Mouse (Mus musculus): Measurements from ENCODE around the gene Rnf157.
"Not testable (repeated sequence)": the region's sequence is repeated elsewhere in the genome, so short reads cannot be mapped to it uniquely, and the experiment has no call there.

Rnf157 gene

DNA sequence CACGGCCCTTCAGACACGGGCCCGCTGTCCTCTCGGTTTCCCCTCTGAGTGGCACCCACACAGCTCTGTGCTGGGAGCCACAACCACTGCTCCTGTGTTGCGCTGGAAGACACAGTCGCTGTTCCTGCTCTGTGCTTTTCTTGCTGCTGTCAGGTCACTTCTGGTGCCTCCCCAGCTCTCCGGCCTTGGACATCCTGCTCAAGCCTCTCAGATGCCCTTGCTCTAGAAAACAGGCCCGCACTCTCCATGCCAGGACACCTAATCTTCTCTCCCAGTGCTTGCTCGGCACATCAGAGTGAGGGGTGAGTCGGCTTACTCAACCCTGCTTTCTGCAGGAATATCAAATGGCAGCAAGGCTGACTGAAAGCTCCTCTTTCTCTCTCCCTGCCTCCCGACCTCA, 28.7 kb downstream of the Rnf157 start:
- DNase-seq (ENCODE audit: low spot score in 2 of 2): no peak

DNA sequence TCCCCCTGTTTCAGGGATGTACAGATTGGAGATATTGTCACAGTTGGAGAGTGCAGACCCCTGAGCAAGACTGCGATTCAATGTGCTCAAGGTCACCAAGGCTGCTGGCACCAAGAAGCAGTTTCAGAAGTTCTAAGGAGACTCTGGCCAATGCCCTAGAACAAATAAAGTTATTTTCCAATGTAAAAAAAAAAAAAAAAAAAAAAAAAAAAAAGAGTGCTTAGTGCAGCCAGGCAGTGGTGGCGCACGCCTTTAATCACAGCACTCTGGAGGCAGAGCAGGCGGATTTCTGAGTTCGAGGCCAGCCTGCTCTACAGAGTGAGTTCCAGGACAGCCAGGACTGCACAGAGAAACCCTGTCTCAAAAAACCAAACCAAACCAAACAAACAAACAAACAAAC, 29.8 kb downstream of the Rnf157 start:
- DNase-seq (ENCODE audit: low spot score in 2 of 2): not testable (repeated sequence)

DNA sequence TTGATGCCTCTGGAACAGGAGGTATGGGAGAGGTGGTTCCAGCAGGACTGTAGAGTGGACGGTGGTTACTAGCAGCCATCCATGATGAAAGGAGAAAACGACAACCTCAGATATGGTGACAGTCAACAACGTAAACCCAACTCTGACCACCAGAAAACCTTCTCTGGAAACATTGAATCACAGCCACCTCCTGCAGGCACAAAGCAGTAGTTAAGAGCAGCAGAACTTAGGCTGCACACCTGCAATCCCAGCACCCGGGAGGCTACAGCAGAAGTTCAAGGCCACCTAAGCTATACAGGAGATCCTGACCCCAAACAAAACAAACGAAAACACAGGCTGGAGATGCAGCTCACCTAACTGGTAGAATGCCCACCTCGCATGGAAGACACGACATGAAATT, 32.1 kb downstream of the Rnf157 start:
- no peak for DNase-seq (ENCODE audit: low spot score in 2 of 2)

DNA sequence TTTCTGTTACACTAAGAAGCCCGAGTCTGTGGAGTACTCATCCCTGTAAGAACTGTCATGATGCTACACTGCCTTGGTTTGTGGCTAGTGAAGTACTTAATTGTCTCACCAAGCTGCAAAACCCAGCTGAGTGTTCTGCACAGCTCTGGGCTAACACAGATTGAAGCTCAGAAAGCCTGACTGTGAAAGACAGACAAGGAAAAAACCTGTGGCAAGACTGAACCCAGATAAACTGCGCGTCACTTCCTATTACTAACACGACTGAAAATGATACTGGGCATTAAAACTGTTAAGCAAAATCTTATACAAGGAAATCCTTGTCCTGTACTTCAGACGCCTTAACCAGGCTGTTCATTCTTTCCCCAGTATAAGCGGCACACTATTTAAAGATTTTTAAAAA, 33.3 kb downstream of the Rnf157 start:
- DNase-seq (ENCODE audit: low spot score in 2 of 2): no peak

DNA sequence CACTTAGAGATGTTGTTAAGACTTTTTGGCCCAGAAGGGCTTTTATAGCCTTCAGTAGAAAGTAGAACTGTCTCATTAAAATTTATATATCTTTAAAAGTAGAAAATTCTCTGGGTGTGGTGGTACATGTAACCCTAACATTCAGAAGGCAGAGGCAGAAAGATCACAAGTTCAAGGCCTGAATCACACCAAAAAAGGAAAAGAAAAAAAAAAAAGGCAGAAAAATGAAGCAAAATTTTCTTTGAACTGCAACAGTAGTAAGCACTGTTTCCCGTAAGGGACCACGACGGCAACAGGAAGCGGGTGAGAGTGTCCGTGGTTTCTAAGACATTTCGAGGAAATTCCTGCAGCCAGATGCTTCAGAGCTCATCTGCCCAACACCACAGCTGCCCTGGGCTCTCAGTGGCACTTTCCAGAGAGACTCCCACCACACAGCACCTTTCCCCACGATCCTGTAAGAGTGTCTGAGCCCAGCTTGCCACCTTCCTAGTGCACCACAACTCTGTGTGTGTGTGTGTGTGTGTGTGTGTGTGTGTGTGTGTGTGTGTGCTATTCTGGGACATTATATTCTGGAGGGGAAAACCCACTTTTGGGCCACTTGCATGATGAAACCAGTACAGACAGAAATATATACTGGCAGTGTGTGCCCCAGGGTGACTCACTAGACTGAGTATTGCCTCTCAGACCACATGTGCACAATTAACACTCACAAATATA, 35.7 kb downstream of the Rnf157 start:
- DNase-seq (ENCODE audit: low spot score in 2 of 2): no peak

DNA sequence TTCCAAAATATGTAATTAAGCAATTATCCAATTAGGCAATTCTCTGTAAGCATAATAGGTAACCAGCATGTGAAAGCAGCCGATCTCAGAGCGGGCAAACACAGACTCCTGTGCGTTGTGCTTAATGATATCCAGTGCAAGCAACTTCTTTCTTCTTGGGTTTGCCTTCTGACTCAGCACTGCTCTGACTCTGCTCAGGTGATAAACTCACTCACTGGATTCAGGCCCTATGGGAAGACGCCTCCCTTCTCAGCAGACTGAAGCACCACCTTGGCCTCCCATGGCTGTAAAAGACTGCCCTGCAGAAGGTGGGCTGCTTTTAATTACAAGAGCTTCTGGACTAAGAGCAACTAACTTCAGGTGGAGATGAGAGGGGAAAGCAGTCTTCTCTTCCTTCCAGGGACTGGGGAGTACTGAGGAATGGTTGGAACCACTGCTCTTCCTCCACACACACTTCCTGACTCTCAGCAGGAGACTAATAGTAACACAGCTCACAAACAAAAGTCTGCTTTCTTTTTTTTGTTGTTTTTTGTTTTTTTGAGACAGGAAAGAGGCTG, 40.9 kb downstream of the Rnf157 start:
- no peak for DNase-seq (ENCODE audit: low spot score in 2 of 2)

DNA sequence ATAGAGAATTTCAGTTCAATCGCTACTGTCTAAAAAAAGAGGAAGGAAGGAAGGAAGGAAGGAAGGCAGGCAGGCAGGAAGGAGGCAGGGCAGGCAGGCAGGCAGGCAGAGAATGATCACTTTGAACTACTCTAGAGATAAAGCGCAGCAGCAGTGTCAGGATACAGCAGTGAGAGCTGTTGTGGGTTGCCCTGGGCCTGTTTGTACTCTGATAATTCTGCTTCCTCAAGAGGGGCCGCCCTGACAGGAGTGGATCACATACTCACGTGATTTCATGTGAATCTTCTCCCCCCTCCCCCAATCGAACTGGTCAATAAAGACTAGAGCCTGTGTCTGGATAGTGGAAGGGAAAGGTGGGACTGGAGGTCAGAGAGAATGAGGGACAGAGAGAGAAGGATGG, 43.2 kb downstream of the Rnf157 start:
- no peak for DNase-seq (ENCODE audit: low spot score in 2 of 2)

DNA sequence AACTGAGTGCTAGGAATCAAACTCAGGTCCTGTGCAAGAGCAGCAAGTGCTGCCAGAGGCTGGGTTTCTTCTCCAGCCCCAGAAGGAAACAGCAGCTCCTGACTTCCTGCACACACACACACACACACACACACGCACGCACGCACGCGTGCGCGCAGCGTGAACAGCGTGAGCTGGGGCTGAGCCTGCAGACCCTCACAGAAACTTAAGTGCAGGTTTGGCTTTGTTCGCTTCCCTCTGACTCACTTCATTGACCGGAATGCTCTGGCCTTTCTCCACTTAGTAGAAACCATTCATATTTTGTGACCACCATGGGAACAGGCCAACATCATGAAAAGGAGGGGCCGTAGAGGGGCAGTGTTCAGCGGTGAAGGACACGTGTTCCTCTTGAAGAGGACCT, 43.8 kb downstream of the Rnf157 start:
- DNase-seq (ENCODE audit: low spot score in 2 of 2): no peak

DNA sequence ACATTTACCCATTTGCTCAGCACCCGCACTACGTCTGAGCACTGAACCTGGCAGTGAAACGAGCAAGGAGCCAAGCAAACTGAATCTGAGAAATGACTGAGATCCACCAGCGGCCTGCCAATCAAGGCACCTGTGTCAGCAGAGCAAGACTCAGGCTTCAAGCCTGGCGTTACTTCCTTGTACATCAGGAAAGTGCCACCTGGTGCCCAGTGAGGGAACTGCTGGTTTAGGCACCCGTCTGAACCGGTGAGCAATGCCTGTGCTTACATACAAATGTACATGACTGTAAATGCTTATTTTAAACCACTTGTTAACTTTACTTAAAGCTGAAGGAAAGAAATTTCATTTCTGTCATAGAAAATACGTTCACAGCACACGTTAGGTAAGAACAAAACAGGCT, 44.7 kb downstream of the Rnf157 start:
- peak; percentile 78 to 85 for DNase-seq (ENCODE audit: low spot score in 2 of 2)

DNA sequence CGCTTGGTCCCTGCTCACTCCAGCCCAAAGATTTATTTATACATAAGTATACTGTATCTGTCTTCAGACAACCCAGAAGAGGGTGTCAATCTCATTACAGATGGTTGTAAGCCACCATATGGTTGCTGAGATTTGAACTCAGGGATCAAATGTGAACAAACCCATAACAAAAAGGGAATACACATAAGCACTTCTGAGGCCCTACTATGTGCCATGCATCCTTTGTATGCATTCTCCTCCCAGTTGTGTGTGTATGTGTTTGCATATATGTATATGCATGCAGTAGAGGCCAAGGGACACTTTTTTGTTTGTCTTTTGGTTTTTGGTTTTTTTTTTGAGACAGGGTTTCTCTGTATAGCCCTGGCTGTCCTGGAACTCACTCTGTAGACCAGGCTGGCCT, 46.2 kb downstream of the Rnf157 start:
- DNase-seq (ENCODE audit: low spot score in 2 of 2): no peak

DNA sequence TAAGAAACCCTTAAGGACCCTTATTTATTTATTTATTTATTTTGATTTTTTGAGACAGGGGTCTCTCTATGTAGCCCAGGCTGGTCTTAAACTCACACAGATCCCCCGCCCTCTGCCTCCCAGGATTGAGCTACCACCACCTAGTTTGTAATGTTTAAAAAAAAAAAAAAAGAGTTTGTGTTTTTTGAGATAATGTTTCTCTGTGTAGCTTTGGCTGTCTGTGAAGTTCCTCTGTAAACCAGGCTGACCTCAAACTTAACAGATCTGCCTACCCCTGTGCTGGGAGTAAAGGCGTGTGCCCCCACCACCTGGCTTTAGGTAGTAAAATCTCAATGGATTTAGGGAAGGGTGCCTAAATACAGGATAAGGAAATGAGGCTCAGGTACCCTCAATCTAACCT, 46.7 kb downstream of the Rnf157 start:
- DNase-seq (ENCODE audit: low spot score in 2 of 2): no peak

DNA sequence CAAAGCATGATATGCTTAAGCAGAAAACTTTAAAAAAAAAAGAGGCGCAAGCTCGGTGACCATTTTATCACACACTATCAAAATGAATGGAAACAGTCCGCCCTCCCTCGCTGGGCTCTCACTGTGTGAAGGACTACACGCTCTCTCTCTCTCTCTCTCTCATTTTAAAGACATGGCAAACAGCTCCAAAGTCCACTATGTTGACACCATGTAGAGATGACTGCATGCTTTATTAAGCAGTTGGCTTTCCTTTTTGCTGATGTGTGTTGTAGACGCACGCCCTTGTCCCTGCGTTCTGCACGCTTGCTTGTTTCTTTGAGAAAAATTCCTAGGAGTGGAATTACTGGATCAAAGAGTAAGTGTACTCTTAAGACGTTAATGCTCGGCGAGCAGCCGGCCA, 47.4 kb downstream of the Rnf157 start:
- no peak for DNase-seq (ENCODE audit: low spot score in 2 of 2)

DNA sequence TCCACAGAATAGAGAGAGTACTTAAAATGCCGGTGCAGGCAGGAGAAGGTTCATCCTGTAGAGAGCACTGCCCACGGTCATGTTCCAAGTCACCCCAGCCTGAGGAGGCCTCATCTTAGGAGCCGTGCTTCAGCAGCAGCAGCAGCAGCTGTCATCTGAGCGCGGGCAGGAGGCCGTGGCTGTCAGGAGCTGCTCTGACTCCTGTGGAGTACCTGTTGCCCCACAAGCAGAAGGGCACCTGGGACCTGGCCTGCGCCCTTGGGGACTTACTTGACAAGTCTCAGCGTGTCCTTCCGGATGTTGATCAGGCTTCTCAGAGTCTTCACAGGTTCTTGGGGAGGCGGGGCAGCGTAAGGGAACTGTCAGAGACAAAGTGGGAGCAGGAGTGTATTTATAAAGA, 50.8 kb downstream of the Rnf157 start:
- peak; percentile 22 to 45 for DNase-seq (ENCODE audit: low spot score in 2 of 2)

DNA sequence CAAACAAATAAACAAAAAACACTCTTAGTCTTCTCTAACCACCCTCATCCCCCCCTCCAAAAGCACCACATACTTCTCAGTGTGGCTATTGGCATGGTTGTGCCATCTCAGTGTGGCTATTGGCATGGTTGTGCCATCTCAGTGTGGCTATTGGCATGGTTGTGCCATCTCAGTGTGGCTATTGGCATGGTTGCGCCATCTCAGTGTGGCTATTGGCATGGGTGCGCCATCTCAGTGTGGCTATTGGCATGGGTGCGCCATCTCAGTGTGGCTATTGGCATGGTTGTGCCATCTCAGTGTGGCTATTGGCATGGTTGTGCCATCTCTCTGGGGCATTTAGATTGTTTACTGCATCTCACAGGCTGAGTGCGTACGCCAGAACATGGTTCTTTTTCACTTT, 51.9 kb downstream of the Rnf157 start:
- not testable (repeated sequence) for DNase-seq (ENCODE audit: low spot score in 2 of 2)

DNA sequence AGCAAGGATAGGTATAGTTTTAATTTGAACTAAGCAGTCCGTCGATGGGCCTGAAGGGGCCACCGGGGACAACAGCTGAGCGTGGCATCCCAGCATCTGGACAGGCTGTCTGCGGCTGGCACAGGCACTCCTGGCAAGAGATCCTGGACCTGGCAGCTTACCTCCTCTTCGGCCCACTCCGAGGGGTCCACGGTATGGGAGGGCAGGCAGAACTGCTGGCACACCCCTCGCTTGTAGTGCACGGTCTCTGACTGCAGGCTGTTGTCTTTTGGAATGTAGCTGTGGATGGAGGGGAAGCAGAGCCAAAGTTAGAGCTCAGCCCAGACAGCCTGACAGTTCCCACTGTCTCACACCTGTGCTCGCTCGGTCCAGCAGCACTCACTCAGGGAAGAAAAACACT, 53.2 kb downstream of the Rnf157 start:
- DNase-seq (ENCODE audit: low spot score in 2 of 2): no peak

DNA sequence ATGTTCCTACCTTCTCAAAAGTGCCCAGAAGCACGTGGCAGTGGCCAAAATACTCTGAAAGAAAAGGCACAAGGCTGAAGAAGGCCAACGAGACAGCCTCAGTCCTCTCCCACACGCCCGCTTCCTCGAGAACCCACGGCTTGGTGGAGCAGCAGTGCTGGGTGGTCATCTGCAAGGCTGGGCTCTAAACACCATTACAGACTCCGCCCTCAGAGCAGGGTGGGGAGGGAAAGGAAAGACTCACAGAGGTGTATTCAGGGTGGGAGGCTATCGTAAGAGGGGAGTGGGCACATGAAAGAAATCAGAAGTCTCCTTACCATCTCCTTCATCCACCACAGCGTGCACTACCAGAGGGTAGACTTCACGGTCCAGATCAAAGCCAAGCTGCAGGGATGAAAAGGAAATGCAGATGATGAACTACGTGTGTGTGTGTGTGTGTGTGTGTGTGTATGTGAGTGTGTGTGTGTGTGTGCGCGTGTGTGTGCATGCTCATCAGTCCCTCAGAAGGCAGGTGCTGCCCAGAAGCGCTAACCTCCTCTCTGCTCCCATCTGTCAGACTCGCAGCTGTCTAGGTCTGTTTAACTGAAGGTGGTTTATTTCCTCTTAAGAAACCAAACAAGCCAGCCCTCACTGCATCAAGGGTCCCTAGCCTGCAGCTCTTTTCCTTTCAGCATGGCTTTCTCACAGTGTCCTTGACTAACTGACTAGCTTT, 53.8 kb downstream of the Rnf157 start:
- no peak for DNase-seq (ENCODE audit: low spot score in 2 of 2)

DNA sequence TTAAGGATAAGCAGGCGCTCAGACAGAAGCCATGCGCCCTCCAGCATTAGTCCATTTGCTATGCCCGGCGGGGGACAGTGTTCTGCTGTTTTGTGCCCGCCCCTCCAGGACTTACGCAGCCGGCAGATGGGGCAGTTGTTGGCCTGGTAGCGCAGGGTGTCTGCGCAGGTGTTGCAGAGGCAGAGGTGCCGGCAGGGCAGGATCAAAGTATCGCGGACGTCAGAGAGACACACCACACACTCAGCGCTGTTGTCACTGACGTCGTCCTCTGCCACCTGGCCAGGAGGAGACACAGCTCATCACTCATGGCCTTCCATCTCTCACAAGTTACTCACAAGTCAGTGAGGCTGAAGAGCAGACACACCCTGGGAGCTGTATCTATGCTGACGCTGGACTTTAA, 58.3 kb downstream of the Rnf157 start:
- no peak for DNase-seq (ENCODE audit: low spot score in 2 of 2)

DNA sequence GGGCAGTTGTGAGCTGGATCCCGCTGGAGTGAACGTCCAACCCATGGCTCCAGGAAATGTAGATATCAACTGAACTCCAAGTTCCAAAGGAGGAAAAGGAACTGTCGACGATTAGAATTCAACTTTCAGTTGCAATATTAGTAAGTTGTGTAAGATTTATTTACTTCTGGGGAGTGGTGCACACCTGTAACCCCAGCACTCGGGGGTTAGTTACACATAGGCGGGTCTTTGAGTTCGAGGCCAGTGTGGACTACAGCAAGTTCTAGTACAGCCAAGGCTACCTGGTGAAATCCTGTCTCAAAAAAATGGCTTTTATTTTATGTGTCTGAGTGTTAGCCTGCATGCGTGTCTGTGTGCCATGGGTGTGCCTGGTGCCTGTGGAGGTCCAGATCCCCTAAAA, 59.3 kb downstream of the Rnf157 start:
- DNase-seq (ENCODE audit: low spot score in 2 of 2): no peak

DNA sequence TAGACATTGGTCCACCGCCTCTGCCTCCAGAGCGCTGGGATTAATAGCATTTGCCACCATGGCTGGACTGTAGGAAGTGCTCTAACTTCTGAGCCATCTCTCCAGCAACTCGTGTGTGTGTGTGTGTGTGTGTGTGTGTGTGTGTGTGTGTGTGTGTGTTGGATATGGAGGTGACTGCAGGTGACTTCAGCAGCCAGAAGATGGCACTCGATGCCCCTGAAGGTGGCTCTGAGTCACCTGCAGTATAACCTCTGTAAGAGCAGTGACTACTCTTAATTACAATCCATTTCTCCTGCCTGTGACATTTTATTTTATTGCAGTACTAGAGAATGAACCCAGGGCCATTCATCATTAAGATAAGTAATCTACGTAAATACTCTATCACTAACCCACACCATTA, 61.5 kb downstream of the Rnf157 start:
- no peak for DNase-seq (ENCODE audit: low spot score in 2 of 2)

DNA sequence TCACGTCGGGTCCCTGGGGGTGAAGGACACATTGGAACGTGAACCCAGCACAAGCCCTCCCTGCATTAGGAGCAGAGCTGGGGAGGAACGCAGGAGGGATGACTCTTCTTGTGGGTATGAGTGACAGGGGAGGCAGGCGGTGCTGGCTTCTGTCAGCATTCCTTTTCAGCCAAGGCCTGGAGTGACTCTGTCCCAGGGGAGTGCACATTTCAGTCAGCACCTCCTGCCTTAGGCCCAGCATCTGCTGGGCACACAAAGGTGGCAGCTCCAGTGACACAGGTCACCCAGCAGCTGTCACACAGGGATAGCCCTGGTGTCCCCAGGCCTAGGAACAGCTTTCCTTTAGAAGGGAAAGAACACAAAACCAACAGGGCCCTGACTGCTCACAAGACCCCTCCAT, 64.9 kb downstream of the Rnf157 start:
- DNase-seq (ENCODE audit: low spot score in 2 of 2): no peak

DNA sequence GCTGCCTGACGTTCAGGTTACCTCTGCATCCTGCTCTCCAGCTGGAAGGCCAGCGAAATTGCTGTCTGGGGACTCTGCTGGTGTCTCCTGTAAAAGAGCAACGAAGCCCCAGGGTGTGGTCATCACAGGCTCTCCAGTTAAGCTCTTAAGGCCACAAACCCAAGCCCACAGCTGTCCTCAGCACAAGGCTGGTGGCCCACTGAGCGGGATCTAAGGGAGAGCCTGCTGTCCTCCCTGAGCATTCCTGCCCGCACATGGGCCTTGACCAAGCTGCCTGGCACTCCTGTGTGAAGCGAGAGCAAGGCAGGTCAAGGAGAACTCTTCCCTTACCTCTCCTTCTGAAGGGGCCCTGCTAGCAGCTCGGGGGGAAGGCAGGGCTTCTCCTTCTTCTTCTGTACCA, 65.8 kb downstream of the Rnf157 start:
- DNase-seq (ENCODE audit: low spot score in 2 of 2): no peak

DNA sequence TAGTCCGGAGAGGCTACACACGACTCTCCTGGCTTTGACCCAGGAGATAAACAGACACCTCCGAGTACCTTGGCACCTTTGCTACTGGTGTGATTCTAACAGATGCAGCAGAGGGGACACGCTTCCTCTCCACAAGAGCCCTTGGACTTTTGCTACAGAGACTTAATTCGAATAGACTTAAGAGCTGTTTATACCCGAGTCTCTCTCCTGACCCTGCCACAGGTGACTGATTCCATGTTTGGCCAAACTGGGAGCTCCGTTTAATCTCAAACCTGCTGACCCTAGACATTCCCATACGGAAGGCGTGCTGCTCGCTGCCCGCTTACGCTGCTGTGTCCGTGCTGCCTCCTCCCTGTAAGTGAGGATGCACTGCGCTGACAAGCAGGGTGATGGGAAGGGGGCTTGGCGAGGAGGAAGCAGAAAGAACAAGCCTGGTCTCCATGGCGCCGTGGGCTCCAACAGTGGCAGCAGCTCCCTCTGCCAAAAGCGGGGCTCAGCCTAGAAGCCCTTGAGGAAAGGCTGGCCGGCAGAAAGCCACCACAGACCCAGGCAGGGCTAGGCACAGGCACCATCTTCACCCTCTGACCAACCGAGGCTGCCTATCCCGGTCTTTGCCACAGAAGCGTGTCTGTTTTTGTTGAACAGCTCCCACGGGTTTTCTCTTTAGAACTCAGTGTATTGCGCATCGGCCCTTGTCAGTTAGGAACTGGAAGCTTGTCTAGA, 70.6 kb downstream of the Rnf157 start:
- DNase-seq (ENCODE audit: low spot score in 2 of 2): no peak

DNA sequence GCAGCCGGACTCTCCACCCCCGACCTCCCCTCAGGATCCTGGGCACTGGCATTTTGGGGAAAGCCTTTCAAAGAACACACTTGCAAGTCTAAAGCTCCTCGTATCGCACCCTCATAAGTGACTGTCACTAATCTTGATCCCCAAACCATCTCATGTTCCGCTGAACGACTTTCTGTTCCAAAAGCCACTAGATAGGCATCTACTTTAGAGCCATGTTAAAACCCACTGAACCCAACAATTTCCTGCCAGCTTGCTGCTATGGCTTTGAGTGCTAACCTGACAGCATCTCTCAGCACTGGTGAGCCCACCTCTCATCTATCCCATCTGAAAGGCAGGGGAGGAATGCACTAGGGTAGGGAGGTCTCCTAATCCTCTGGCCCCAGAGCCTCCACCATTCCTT, 75.3 kb downstream of the Rnf157 start:
- DNase-seq (ENCODE audit: low spot score in 2 of 2): no peak

All from urinary bladder, adult 18-20 months (tissue).